Mouse (Mus musculus): ENCODE data around the gene Gm45808. TPM values are rescaled to one million over a fixed set of nuclear protein-coding genes. Genes with fewer than 3 reads are reported as not detected.

Gm45808 gene
- polyA plus RNA-seq, 1 experiment from 2014 or later, result not detected

- Histone ChIP-seq H3K27me3 (replicated peaks; ENCODE audit: control insufficient read depth, insufficient read depth, low read length) (no peaks in the 10 kb centered on the region), H3K4me2 (ENCODE audit: low read depth, low read length) (no peak overlapping the region), H3K27ac (ENCODE audit: low read length) (no peak overlapping the region), H3K4me1 (ENCODE audit: control insufficient read depth, insufficient read depth, low read length) (peaks cover 15% of the 10 kb centered on the region), H3K9me3 (ENCODE audit: control insufficient read depth, low read length) (no peaks in the 10 kb centered on the region), H3K4me3 (ENCODE audit: low read length) (no peak overlapping the region), H3K9ac (ENCODE audit: low read depth, low read length) (no peak overlapping the region), H3K36me3 (ENCODE audit: control insufficient read depth, insufficient read depth, low read length) (no peaks in the 10 kb centered on the region)
- ATAC-seq, result no peak
- 82% methylated on average over 7 of the region's 7 CpGs for WGBS
These were observed 27.8 kb upstream of the Gm45808 start for GRCm38 (mm10) chr7:45514411-45514810.

- H3K4me1 ChIP-seq (ENCODE audit: control insufficient read depth, insufficient read depth, low read length), result peaks cover 23% of the 10 kb centered on the region
- ATAC-seq, result peak; percentile 82
- peak within 1 kb of the TSS; percentile 98 for H3K4me2 ChIP-seq (ENCODE audit: low read depth, low read length)
- 0 out of 2 replicates have a peak, but pooled peaks cover 2% of the 10 kb centered on the region for H3K36me3 ChIP-seq (ENCODE audit: control insufficient read depth, insufficient read depth, low read length)
- H3K4me3 ChIP-seq (ENCODE audit: low read length), result peak within 1 kb of the TSS; percentile 87
- peak within 1 kb of the TSS; percentile 96 for H3K27ac ChIP-seq (ENCODE audit: low read length)
- peak within 1 kb of the TSS; percentile 90 for H3K9ac ChIP-seq (ENCODE audit: low read depth, low read length)
- H3K9me3 ChIP-seq (ENCODE audit: control insufficient read depth, low read length), result no peaks in the 10 kb centered on the region
- H3K27me3 ChIP-seq (replicated peaks; ENCODE audit: control insufficient read depth, insufficient read depth, low read length), result no peaks in the 10 kb centered on the region
- WGBS, result under 1% methylated on average over 44 of the region's 44 CpGs
These were observed 23.5 kb upstream of the Gm45808 start, which contains the start of gene Nucb1 for GRCm38 (mm10) chr7:45509912-45510787. Gene Nucb1, minus strand, starts transcription at chr7:45510406.

- peak overlapping the region; percentile 90 for H3K9ac ChIP-seq (ENCODE audit: low read depth, low read length)
- ATAC-seq, result peak; percentile 44
- peak overlapping the region; percentile 87 for H3K4me3 ChIP-seq (ENCODE audit: low read length)
- WGBS, result 20% methylated on average over 19 of the region's 19 CpGs
- H3K36me3 ChIP-seq (ENCODE audit: control insufficient read depth, insufficient read depth, low read length), result 0 out of 2 replicates have a peak, but pooled peaks cover 2% of the 10 kb centered on the region
- H3K4me1 ChIP-seq (ENCODE audit: control insufficient read depth, insufficient read depth, low read length), result peaks cover 18% of the 10 kb centered on the region
- H3K27ac ChIP-seq (ENCODE audit: low read length), result peak overlapping the region; percentile 96
- peak overlapping the region; percentile 98 for H3K4me2 ChIP-seq (ENCODE audit: low read depth, low read length)
- no peaks in the 10 kb centered on the region for H3K27me3 ChIP-seq (replicated peaks; ENCODE audit: control insufficient read depth, insufficient read depth, low read length)
- no peaks in the 10 kb centered on the region for H3K9me3 ChIP-seq (ENCODE audit: control insufficient read depth, low read length)
These were observed 22.7 kb upstream of the Gm45808 start for GRCm38 (mm10) chr7:45509181-45509882.

GRCm38 (mm10) chr7:45508561-45508960 is 21.9 kb upstream of the Gm45808 start:
- peak overlapping the region; percentile 96 for H3K27ac ChIP-seq (ENCODE audit: low read length)
- peak overlapping the region; percentile 87; the same call in 1 of the 2 replicates for H3K4me3 ChIP-seq (ENCODE audit: low read length)
- H3K9me3 ChIP-seq (ENCODE audit: control insufficient read depth, low read length), result no peaks in the 10 kb centered on the region
- H3K9ac ChIP-seq (ENCODE audit: low read depth, low read length), result peak overlapping the region; percentile 90; the same call in 1 of the 2 replicates
- H3K36me3 ChIP-seq (ENCODE audit: control insufficient read depth, insufficient read depth, low read length), result 0 out of 2 replicates have a peak, but pooled peaks cover 2% of the 10 kb centered on the region
- H3K4me1 ChIP-seq (ENCODE audit: control insufficient read depth, insufficient read depth, low read length), result peaks cover 18% of the 10 kb centered on the region
- peak; percentile 31 for ATAC-seq
- H3K4me2 ChIP-seq (ENCODE audit: low read depth, low read length), result peak overlapping the region; percentile 98
- no peaks in the 10 kb centered on the region for H3K27me3 ChIP-seq (replicated peaks; ENCODE audit: control insufficient read depth, insufficient read depth, low read length)
- 73% methylated on average over 6 of the region's 6 CpGs for WGBS

GRCm38 (mm10) chr7:45507583-45507982 is 21.0 kb upstream of the Gm45808 start:
- peak overlapping the region; percentile 53 for H3K27ac ChIP-seq (ENCODE audit: low read length)
- 68% methylated on average over 6 of the region's 6 CpGs for WGBS
- no peak overlapping the region for H3K4me2 ChIP-seq (ENCODE audit: low read depth, low read length)
- ATAC-seq, result peak; percentile 75
- no peak overlapping the region for H3K4me3 ChIP-seq (ENCODE audit: low read length)
- peaks cover 18% of the 10 kb centered on the region for H3K4me1 ChIP-seq (ENCODE audit: control insufficient read depth, insufficient read depth, low read length)
- no peaks in the 10 kb centered on the region for H3K9me3 ChIP-seq (ENCODE audit: control insufficient read depth, low read length)
- H3K36me3 ChIP-seq (ENCODE audit: control insufficient read depth, insufficient read depth, low read length), result 0 out of 2 replicates have a peak, but pooled peaks cover 2% of the 10 kb centered on the region
- no peak overlapping the region for H3K9ac ChIP-seq (ENCODE audit: low read depth, low read length)
- no peaks in the 10 kb centered on the region for H3K27me3 ChIP-seq (replicated peaks; ENCODE audit: control insufficient read depth, insufficient read depth, low read length)

GRCm38 (mm10) chr7:45498427-45498826 is 11.8 kb upstream of the Gm45808 start:
- 97% methylated on average over 6 of the region's 6 CpGs for WGBS
- no peak overlapping the region for H3K4me3 ChIP-seq (ENCODE audit: low read length)
- no peaks in the 10 kb centered on the region for H3K4me1 ChIP-seq (ENCODE audit: control insufficient read depth, insufficient read depth, low read length)
- H3K4me2 ChIP-seq (ENCODE audit: low read depth, low read length), result no peak overlapping the region
- no peak overlapping the region for H3K9ac ChIP-seq (ENCODE audit: low read depth, low read length)
- H3K27me3 ChIP-seq (replicated peaks; ENCODE audit: control insufficient read depth, insufficient read depth, low read length), result no peaks in the 10 kb centered on the region
- no peak overlapping the region for H3K27ac ChIP-seq (ENCODE audit: low read length)
- no peak for ATAC-seq
- no peaks in the 10 kb centered on the region for H3K9me3 ChIP-seq (ENCODE audit: control insufficient read depth, low read length)
- peaks cover 19% of the 10 kb centered on the region for H3K36me3 ChIP-seq (ENCODE audit: control insufficient read depth, insufficient read depth, low read length)

GRCm38 (mm10) chr7:45494548-45494947 is 7.9 kb upstream of the Gm45808 start:
- Histone ChIP-seq H3K4me2 (ENCODE audit: low read depth, low read length) (no peak overlapping the region), H3K9ac (ENCODE audit: low read depth, low read length) (no peak overlapping the region), H3K27ac (ENCODE audit: low read length) (no peak overlapping the region), H3K27me3 (replicated peaks; ENCODE audit: control insufficient read depth, insufficient read depth, low read length) (no peaks in the 10 kb centered on the region), H3K4me3 (ENCODE audit: low read length) (no peak overlapping the region), H3K36me3 (ENCODE audit: control insufficient read depth, insufficient read depth, low read length) (peaks cover 21% of the 10 kb centered on the region), H3K9me3 (ENCODE audit: control insufficient read depth, low read length) (no peaks in the 10 kb centered on the region), H3K4me1 (ENCODE audit: control insufficient read depth, insufficient read depth, low read length) (peaks cover 10% of the 10 kb centered on the region)
- ATAC-seq, result no peak
- 86% methylated on average over 9 of the region's 9 CpGs for WGBS

GRCm38 (mm10) chr7:45492951-45493350 is 6.3 kb upstream of the Gm45808 start:
- Histone ChIP-seq H3K4me2 (ENCODE audit: low read depth, low read length) (no peak overlapping the region), H3K9ac (ENCODE audit: low read depth, low read length) (no peak overlapping the region), H3K27me3 (replicated peaks; ENCODE audit: control insufficient read depth, insufficient read depth, low read length) (no peaks in the 10 kb centered on the region), H3K9me3 (ENCODE audit: control insufficient read depth, low read length) (no peaks in the 10 kb centered on the region), H3K27ac (ENCODE audit: low read length) (no peak overlapping the region), H3K36me3 (ENCODE audit: control insufficient read depth, insufficient read depth, low read length) (peaks cover 15% of the 10 kb centered on the region), H3K4me1 (ENCODE audit: control insufficient read depth, insufficient read depth, low read length) (peaks cover 22% of the 10 kb centered on the region), H3K4me3 (ENCODE audit: low read length) (no peak overlapping the region)
- ATAC-seq, result no peak
- 93% methylated on average over 5 of the region's 5 CpGs for WGBS

- H3K27ac ChIP-seq (ENCODE audit: low read length), result no peak overlapping the region
- no peak for ATAC-seq
- peaks cover 22% of the 10 kb centered on the region for H3K4me1 ChIP-seq (ENCODE audit: control insufficient read depth, insufficient read depth, low read length)
These were observed 5.7 kb upstream of the Gm45808 start for GRCm38 (mm10) chr7:45492225-45492844.

More at GRCm38 (mm10) chr7:45492225-45492844, 5.7 kb upstream of the Gm45808 start:
- Histone ChIP-seq H3K4me3 (ENCODE audit: low read length) (no peak overlapping the region), H3K4me2 (ENCODE audit: low read depth, low read length) (no peak overlapping the region), H3K9me3 (ENCODE audit: control insufficient read depth, low read length) (no peaks in the 10 kb centered on the region), H3K9ac (ENCODE audit: low read depth, low read length) (no peak overlapping the region), H3K27me3 (replicated peaks; ENCODE audit: control insufficient read depth, insufficient read depth, low read length) (no peaks in the 10 kb centered on the region), H3K36me3 (ENCODE audit: control insufficient read depth, insufficient read depth, low read length) (peaks cover 13% of the 10 kb centered on the region)
- WGBS, result 95% methylated on average over 8 of the region's 8 CpGs

All from intestine, embryonic 16.5 days (tissue).